Mouse (Mus musculus) kidney, adult 11 months (tissue): ENCODE measurements around the gene Tinagl1.

Experiments used
- DNase-seq: peaks from one replicate; pipeline ENCODE4 v3.0.0; 2022

Gene Tinagl1

DNA sequence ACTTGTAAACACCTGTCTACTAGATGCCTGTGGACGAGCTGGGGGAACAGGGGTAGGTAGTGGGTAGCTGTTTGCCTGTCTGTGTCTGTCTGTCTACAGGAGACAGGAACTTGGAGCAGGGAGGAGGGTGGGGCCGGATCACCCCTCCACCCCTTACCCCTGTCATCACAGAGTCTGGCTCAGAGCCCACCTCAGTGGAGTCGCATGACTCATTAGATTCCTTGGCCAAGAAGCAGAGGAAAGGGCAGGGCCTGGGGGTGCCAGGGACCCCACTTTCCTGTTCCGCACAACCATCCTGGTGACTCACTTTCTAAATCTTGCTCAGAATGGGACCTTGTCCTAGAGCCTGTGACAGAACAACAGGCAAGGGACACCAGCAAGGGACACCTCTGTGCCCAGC lies 2.2 kb upstream of the Tinagl1 start:
- peak; percentile 72 for DNase-seq

DNA sequence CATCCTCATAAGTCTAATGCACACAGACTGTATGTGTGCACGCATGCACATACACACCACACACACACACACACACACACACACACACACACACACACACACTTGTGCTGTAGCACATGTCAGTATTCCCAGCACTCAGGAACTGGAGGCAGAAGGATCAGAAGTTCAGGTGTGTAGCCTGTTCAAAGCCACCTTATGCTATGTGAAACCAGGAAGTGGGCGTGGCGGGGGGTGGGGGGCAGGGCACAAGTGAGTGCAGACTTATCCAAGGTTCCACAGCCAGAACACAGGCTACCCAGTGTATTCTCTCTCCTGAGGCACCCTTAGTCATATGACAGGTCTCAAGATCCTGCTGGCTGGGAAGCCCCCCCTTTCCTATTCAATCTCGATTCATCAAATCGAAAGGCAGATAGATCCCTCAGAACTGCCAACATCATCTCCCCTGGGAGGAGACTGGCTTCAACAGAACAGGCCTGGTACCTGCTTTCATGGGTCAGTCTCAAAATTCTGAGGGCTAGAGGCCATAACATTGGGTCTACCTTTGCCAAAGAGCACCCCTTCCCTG lies 1.3 kb upstream of the Tinagl1 start:
- no peak for DNase-seq

GRCm38 (mm10) chr4:130174335-130175031 lies 439 bp downstream of the Tinagl1 start:
- peak; percentile 90 for DNase-seq

- peak; percentile 49 for DNase-seq
These were observed 1.0 kb downstream of the Tinagl1 start for GRCm38 (mm10) chr4:130173911-130174311.

DNA sequence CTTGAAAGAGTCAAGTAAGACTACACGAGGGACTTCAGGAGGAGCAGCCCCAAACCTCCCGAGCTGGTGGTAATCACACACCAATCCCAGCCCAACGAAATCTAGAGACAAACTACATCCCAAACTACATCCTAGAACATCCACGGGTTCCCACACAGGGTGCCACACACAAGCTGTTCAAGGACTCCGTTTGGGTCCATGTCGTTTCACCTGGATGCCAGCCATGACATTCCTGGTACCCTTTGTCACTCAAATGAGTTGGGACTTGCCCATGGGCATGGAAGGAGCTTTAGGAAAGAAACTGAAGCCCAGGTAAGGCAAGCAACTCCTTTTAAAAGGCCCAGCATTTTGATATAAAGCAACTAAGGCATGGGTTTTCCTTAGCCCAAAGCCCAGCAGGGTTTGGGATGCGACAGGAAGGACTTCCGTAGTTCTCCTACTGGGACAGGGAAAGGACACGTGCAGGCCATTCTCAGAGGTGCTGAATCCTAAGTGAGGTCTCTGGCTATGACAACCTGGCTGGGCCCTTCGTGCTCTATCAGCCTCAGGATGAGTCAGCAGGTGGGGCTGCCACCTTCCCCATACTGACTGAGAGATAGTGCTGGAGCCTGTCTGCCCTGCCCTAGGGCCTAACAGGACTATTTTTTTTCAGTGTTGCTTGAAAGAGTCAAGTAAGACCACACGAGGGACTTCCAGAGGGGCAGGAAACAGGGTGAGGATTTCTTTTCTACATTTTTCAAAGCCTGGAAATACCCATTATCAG lies 1.7 kb downstream of the Tinagl1 start:
- peak; percentile 55 for DNase-seq

- DNase-seq, result peak; percentile 95
These were observed 2.8 kb downstream of the Tinagl1 start for GRCm38 (mm10) chr4:130171951-130172765.

DNA sequence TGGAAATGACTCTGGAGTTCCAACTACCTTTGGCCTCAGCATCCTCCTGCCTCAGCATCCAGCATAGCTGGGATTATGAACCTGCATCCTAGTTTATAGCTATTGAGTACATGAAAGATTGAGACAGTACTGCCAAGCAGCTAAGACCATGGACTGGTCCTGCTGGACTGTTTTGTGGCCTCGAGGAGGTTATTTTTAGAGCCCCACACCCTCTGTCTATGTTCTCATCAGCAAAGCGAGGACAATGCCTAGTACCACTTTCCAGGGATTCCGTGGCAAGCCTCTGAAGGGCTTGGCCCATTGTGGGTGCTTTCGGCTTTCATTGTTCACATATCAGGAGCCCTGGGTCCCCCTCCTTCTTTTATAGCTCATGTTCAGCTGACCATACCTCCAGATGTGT lies 4.6 kb downstream of the Tinagl1 start:
- DNase-seq, result no peak

DNA sequence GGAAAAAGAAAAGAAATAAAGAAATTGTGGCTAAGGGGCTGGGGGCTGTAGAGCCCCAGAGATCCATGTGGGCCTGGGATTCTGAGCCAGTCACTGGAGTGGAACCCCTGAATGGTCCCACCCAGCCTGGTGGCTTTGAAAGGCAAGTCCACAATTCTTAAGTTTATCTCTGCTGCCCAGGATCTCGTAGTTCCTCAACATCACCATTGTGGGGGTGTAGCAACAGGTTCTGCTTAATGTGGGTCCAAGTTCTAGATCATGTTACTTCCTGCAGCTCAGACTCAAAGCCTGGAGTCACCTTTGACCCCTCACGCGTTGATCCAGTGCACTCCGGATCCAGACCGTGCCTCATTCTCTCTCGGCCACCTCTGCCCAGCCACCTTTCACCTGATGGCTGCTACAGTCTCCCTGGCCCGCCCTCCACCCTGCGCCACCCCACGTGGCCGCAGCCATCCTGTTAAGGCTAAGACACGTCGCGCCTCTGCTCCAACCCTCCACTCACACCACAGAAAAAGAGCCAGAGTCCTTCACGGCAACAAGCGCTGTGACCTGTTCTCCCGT lies 5.4 kb downstream of the Tinagl1 start:
- DNase-seq, result peak; percentile 80

DNA sequence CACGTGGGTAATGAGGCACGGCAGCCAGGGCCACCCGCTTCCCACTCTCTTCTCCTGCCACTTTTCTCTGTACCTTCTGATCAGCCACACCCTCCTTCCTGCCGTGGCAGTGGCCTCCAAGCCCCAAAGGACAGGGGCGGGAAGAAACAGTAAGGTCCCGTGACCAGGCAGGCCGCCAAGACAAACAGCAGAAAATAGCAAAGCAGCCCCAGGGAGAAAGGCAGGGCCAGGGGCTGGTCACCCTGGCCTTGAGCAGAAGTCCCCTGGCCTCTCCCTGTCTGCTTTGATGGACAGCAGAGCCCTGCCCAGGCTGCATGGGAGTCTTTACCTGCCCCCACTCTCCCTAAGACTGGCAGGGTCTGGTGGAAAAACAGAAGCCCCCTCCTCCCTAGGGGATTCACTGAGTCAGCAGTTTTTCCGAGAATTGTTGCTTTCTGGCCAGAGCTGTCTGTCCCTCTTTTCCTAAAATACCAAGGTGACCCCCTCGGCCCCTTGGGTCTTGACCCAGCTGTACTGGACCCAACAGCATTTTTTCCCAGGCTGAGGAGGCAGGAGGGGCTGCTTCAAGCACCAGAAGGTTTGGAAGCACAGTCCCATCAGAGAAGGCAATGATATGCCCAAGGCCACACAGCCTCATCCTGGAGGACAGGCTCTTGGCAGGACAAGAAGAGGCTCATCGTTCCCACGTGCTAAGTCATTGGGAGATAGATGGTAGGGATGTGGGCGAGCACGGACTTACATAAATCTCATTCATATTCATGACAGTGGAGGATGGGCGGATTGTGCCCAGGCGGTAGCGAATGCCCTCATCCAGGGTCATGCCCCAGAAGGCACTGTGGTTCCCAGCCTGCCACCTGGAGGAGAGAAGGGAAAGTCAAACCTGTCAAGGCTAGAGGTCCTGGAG lies 6.4 kb downstream of the Tinagl1 start:
- peak; percentile 94 for DNase-seq

- DNase-seq, result peak; percentile 35
These were observed 7.1 kb downstream of the Tinagl1 start for GRCm38 (mm10) chr4:130167814-130168213.

DNA sequence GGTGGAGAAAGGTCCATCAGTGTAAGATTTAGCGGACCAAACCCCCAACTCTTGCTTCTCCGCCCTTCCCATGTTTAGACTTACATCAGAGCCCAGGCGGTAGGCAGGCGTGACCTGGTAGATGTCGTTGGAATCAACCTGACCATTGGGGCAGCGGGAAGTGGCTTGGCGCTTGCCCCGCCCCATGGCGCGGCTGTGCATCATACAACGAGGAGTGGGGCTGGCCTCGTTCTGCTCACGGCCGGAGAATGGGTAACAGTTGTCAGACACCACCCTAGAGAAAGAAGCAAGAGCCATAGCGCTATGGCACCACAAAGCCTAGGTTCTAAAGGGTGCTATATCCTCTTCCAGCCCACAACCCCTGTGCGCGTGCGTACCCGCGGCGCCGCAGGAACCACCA lies 7.6 kb downstream of the Tinagl1 start:
- DNase-seq, result peak; percentile 31

DNA sequence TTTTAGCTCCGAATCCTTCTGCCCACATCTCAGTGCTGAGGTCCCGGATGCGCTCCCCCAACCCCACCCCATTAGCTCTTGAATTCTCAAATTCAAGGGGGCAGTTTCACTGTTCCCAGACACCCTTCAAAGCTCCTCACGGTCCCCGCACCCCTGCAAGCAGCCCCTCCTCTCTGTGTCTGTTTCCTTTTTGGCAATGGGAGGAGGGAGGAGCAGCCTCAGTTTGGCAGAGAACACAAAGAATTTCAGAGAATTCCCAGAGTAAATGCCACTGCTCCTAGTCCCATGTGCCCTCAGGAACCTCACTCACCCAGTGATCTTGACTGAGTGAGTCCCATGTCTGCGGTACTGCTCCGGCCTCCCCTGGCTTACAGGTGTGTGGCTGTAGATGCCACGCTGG lies 8.3 kb downstream of the Tinagl1 start:
- peak; percentile 22 for DNase-seq

DNA sequence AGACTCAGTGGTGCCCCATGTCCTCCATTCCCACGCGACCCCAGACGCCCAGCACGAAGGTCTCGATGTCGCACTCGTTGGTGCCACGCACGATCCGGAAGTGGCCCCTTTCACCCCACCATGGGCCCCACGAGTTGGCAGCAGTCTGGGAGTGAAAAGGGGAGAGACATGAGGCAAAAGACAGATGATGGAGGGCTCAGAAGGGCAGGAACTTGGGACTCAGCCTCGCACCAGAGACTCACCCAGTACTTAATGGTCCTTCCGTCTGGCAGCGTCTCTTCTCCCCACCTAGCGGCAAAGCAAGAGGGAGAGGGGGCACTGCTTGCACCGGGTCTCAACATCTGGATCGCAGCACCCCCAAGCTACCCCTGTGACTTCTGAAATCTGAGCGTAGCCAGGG lies 8.9 kb downstream of the Tinagl1 start:
- no peak for DNase-seq

- DNase-seq, result no peak
These were observed 10.8 kb downstream of the Tinagl1 start for GRCm38 (mm10) chr4:130164121-130164520.

- peak; percentile 75 for DNase-seq
These were observed 11.5 kb downstream of the Tinagl1 start for GRCm38 (mm10) chr4:130163391-130163861.

DNA sequence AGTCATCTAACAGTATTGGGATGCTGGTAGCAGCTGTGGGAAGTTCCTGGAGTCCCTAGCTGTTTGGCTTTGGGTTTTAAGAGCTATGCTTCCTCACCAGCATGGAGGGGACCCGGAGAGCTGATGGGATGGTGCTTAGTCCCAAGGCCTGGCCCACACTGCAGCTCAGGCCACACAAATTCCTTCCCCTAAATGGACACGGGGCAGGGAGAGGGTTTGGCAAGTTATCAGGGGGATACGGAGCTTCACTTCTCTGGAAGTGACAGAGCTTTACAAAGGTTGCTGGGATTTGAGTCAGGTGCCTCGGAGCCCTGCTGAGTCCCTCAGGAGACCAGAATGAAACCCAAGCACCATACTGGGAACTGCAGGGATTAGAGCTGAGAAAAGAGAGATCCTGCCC lies 13.6 kb downstream of the Tinagl1 start:
- DNase-seq, result no peak

DNA sequence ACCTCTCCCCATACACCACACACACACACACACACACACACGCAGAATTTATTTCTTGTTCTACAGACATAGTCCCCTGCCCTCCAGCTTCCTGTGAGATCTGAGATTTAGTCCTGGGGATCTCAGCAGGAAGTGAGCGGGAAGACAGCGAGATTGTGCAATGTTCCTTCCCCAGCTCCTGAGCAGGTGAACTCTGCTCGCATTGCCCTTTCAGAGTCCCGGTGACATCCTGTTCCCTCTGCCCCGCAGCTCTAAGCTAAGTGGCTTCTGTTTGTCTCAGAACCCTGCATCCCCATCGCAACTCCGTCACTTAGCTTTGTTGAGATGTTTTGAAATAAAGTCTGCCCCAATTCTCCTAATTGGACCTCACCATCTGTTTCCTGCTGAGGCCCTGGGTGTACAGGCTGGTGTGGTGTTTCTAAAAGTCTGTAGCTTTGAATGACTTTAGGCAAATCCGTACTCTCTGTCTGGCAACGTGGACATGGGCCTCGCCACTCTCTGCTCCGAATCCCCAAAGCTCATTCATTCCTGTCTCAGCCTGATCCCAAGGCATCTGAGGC lies 18.0 kb downstream of the Tinagl1 start:
- no peak for DNase-seq

DNA sequence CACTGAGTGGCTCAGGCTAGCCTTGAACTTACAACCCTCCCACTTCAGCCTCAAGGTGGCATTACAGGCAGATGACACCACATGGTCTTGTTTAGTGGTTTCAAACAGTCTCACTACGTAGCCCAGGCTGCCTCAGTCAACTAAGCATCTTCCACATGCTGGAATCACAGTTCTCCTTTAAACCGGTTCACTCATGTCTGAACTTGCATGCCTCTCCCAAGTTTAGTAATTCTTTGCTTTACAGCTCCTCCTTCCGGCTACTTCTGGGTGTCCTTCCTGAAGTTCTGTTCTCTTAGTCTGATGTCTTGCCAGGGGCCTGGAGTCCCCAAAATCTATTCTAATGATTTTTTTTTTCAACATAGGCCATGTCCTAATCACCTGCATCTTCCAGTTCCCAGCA lies 20.7 kb downstream of the Tinagl1 start:
- DNase-seq, result no peak

GRCm38 (mm10) chr4:130148405-130148804 lies 26.5 kb downstream of the Tinagl1 start:
- DNase-seq, result no peak

DNA sequence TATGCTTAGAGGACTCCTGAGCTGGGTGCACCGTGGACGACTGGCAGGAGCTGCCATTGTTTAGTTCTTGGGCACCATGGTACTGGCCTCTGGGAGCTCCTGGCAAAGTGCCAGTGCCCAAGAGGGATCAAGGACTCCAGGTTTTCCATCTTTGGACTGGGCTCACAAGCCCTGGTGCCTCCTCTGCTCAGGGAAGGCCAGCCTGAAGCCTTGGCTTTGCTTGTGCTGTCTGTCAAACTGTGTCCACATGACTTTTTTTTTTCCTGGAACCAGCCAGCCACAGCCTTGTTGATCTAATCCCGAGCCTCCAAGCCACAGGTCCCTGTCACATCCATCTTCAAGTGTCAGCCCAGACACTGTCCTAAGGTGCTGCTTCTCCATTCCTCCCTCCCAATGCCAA lies 33.1 kb downstream of the Tinagl1 start:
- no peak for DNase-seq

DNA sequence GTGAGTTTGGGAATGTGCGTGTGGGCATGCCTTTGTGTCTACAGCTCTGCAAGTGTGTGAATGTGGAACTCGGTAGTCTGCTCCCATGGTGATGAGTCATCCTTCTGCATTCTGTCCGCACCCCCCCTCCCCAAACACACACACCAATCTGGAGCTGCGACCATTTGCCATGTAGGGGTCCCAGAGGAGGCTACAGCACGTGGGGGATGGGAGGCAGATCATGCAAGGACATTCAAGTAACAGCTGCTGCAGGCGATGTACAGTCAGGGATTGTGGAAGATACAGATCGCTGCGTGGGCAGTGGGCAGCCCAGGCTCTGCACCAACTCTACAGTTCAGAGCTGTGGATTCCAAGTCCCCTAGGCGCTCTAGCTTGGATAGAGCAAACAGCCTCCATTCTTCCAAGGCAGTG lies 33.9 kb downstream of the Tinagl1 start:
- no peak for DNase-seq

DNA sequence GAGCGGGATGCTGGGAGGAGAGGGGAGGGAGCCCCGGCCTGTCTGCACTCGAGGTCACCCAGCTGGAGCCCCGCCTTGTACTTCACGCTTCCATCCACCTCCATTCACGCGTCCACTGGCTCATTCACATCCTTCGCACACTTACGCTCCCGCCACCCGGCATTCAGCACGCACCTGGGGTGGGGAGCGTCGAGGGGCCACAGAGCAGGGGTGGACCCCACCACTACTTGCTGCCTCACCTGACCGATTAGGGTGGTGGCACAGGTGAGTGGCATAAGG lies 35.8 kb downstream of the Tinagl1 start, which contains the start of gene Hcrtr1:
Hcrtr1 (minus strand) TSS at position 146 of the 279 bp plus-strand sequence.
- no peak for DNase-seq
